Mouse (Mus musculus) heart, adult 2 months (tissue): Measurements from ENCODE around the gene Fbxl4.

Experiments
- CTCF ChIP-seq: fragments of 200-600 bp; IDR thresholded peaks from 2 replicates; pipeline ENCODE4 v1.8.1; 2022; ENCODE audit warnings: antibody characterized with exemption, mild to moderate bottlenecking, moderate library complexity
- EP300 ChIP-seq: fragments of 200-500 bp; IDR thresholded peaks from 2 replicates; pipeline ENCODE4 v1.6.1; 2011; ENCODE audit warnings: low read depth, low read length, control low read depth; ENCODE audit not compliant: insufficient read depth
- POLR2A ChIP-seq: fragments of 200-500 bp; IDR thresholded peaks from 2 replicates; pipeline ENCODE4 v1.6.1; 2011; ENCODE audit warnings: mild to moderate bottlenecking, low read depth, low read length, control low read depth; ENCODE audit not compliant: insufficient read depth

DNA sequence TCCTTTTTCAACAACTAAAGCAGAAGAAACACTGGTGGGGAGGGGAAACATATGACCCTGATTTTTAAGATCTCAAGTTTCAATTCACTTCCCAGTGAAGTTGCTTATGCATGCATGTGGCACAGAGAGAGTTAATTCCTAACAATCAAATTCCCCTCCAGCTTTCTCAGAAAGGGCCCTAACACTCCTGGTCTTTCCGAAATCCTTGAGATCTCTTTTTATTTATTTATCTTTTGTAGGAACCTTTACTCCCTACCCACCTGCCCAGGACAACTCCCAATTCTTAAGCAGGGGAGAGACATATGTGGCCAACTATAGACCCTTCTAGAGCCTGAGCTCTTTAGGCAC lies 123.5 kb downstream of the Fbxl4 start:
- TF ChIP-seq CTCF (no peak), EP300 (no peak), POLR2A (no peak)
